Mouse (Mus musculus) adrenal gland, postnatal 25 days (tissue): Measurements from ENCODE around the gene Cops9. TPM values are rescaled to one million over a fixed set of nuclear protein-coding genes. Genes with fewer than 3 reads are reported as not detected.
A peak's percentile ranks its signal among the peaks of the same experiment; 100 is the strongest.

Experiments
- DNase-seq: peaks from one replicate; pipeline ENCODE4 v3.0.0; 2021; ENCODE audit warnings: mixed read lengths
- long read RNA-seq: library from polyadenylated mRNA; stranded (forward); transcript quantifications from one replicate; pipeline ENCODE4 v2.0.0, GENCODE M21; 2021
- total RNA-seq: library from RNA; stranded (reverse); gene quantifications from 2 replicates; pipeline ENCODE4 v1.2.3, GENCODE M21; 2021

Gene Cops9
- 311 and 345 TPM in 2 replicates for total RNA-seq
- long read RNA-seq, transcript Cops9-201 (3 exons, 438 nt): major isoform, 52 of 64 reads
- long read RNA-seq, transcript Cops9-204 (3 exons, 649 nt): minor isoform, 5 of 64 reads
- long read RNA-seq, partial matches to known transcripts: 0 of 64 reads
- long read RNA-seq, other reads (novel, unspliced or antisense): 5 of 64 reads

- peak; percentile 90 for DNase-seq
These were observed at the start of gene Cops9 for GRCm38 (mm10) chr1:92641514-92642272. Gene Cops9 (minus strand): TSS chr1:92641985.

- DNase-seq: no peak
These were observed 49.5 kb upstream of the Cops9 start for GRCm38 (mm10) chr1:92691166-92691844.

- no peak for DNase-seq
These were observed 45.2 kb upstream of the Cops9 start for GRCm38 (mm10) chr1:92686994-92687393.

GRCm38 (mm10) chr1:92683151-92683550, 41.4 kb upstream of the Cops9 start:
- no peak for DNase-seq

GRCm38 (mm10) chr1:92680668-92681603, 39.2 kb upstream of the Cops9 start:
- no peak for DNase-seq

- no peak for DNase-seq
These were observed 37.0 kb upstream of the Cops9 start for GRCm38 (mm10) chr1:92678757-92679156.

GRCm38 (mm10) chr1:92676676-92676975, 34.8 kb upstream of the Cops9 start:
- DNase-seq: no peak

GRCm38 (mm10) chr1:92675932-92676675, 34.3 kb upstream of the Cops9 start:
- DNase-seq: no peak

- DNase-seq: no peak
These were observed 31.5 kb upstream of the Cops9 start for GRCm38 (mm10) chr1:92673258-92673782.

GRCm38 (mm10) chr1:92671326-92671725, 29.5 kb upstream of the Cops9 start:
- no peak for DNase-seq

GRCm38 (mm10) chr1:92669430-92669829, 27.6 kb upstream of the Cops9 start:
- DNase-seq: no peak

- DNase-seq: peak; percentile 43
These were observed 25.3 kb upstream of the Cops9 start for GRCm38 (mm10) chr1:92667106-92667505.

- DNase-seq: no peak
These were observed 17.6 kb upstream of the Cops9 start for GRCm38 (mm10) chr1:92659392-92659791.

- DNase-seq: no peak
These were observed 15.4 kb upstream of the Cops9 start for GRCm38 (mm10) chr1:92657025-92657820.

GRCm38 (mm10) chr1:92654676-92655075, 12.9 kb upstream of the Cops9 start:
- no peak for DNase-seq

GRCm38 (mm10) chr1:92653179-92653578, 11.4 kb upstream of the Cops9 start:
- no peak for DNase-seq

- DNase-seq: no peak
These were observed 9.7 kb upstream of the Cops9 start for GRCm38 (mm10) chr1:92651467-92651866.

GRCm38 (mm10) chr1:92648673-92649072, 6.9 kb upstream of the Cops9 start, which contains the start of gene Otos:
Gene Otos (minus strand): TSS chr1:92648841.
- DNase-seq: peak; percentile 80

GRCm38 (mm10) chr1:92648197-92648596, 6.4 kb upstream of the Cops9 start:
- no peak for DNase-seq

- DNase-seq: peak; percentile 79
These were observed 6.0 kb upstream of the Cops9 start for GRCm38 (mm10) chr1:92647752-92648151.
